Mouse (Mus musculus) lung, embryonic 14.5 days (tissue): ENCODE data around the gene Zfp82. TPM values are rescaled to one million over a fixed set of nuclear protein-coding genes. Genes with fewer than 3 reads are reported as not detected.

ENCODE experiments used
- ATAC-seq: fragments of 200-750 bp; cut with Nextera tagmentation; 2 replicates; pipeline ENCODE4 v1.8.0; 2017; ENCODE audit warnings: mild to moderate bottlenecking, moderate TSS enrichment, moderate library complexity; ENCODE audit not compliant: insufficient read depth
- DNase-seq: peaks from one replicate; pipeline ENCODE4 v3.0.0-alpha.2; 2015
- H3K27ac ChIP-seq: fragments of 300-500 bp; sonication (generic); 2 replicates; pipeline ENCODE4 v1.5.1; 2014; ENCODE audit warnings: low read depth, mild to moderate bottlenecking, moderate library complexity
- H3K27me3 ChIP-seq: fragments of 300-500 bp; sonication (generic); 2 replicates; pipeline ENCODE4 v1.6.1; 2014; ENCODE audit warnings: low read length, control low read depth; ENCODE audit not compliant: insufficient read depth
- H3K36me3 ChIP-seq: fragments of 300-500 bp; sonication (generic); 2 replicates; pipeline ENCODE4 v1.6.1; 2014; ENCODE audit warnings: control low read depth; ENCODE audit not compliant: insufficient read depth
- H3K4me1 ChIP-seq: fragments of 300-500 bp; sonication (generic); 2 replicates; pipeline ENCODE4 v1.6.1; 2014; ENCODE audit warnings: antibody characterized with exemption, control low read depth; ENCODE audit not compliant: insufficient read depth
- H3K4me2 ChIP-seq: fragments of 300-500 bp; sonication (generic); 2 replicates; pipeline ENCODE4 v1.6.1; 2014; ENCODE audit warnings: mild to moderate bottlenecking
- H3K4me3 ChIP-seq: fragments of 300-500 bp; sonication (generic); 2 replicates; pipeline ENCODE4 v1.5.1; 2014; ENCODE audit warnings: low read depth, low read length
- H3K9ac ChIP-seq: fragments of 300-500 bp; sonication (generic); 2 replicates; pipeline ENCODE4 v1.6.1; 2014
- H3K9me3 ChIP-seq: fragments of 300-500 bp; sonication (generic); 2 replicates; pipeline ENCODE4 v1.6.1; 2016; ENCODE audit warnings: low read depth, low read length, control low read depth
- CTCF ChIP-seq: IDR thresholded peaks from 2 replicates; pipeline ENCODE4 v1.5.1; 2016; ENCODE audit warnings: antibody characterized with exemption, low read depth
- WGBS: fragments of 180-500 bp; shearing (Covaris S2); extraction: QIAGEN DNeasy Blood & Tissue Kit; methylation state at CpG from one replicate; pipeline ENCODE4 v1.1.7; 2014; 5-methylcytosine and 5-hydroxymethylcytosine counted together
- polyA plus RNA-seq: library from polyadenylated mRNA; unstranded; fragments of >200 nt; fragmentation: Nextera tagmentation; extraction: Ambion mirVana; gene quantifications from 2 replicates; pipeline ENCODE4 v1.2.1, GENCODE M21; 2014

Gene Zfp82
- polyA plus RNA-seq, 1 experiment from 2014 or later = 4.5 TPM

- TF ChIP-seq CTCF = no peak
- Histone ChIP-seq H3K4me1 (peaks cover 8% of the 10 kb centered on the region), H3K4me3 (no peak overlapping the region), H3K27me3 (no peaks in the 10 kb centered on the region), H3K9me3 (no peaks in the 10 kb centered on the region), H3K9ac (no peak overlapping the region), H3K27ac (no peak overlapping the region), H3K4me2 (no peak overlapping the region), H3K36me3 (no peaks in the 10 kb centered on the region)
- WGBS = 61% methylated on average over 4 of the region's 4 CpGs
- peak; percentile 6 for DNase-seq
- ATAC-seq = no peak
These were observed 24.6 kb downstream of the Zfp82 start for GRCm38 (mm10) chr7:30048126-30048525.

GRCm38 (mm10) chr7:30044354-30044753 lies 28.3 kb downstream of the Zfp82 start:
- ATAC-seq = no peak
- H3K27ac ChIP-seq = no peak overlapping the region
- 62% methylated on average over 9 of the region's 9 CpGs for WGBS
- TF ChIP-seq CTCF = no peak
- H3K4me1 ChIP-seq = no peaks in the 10 kb centered on the region
- no peaks in the 10 kb centered on the region for H3K9me3 ChIP-seq
- no peak overlapping the region for H3K9ac ChIP-seq
- no peak for DNase-seq
- H3K4me3 ChIP-seq = no peak overlapping the region
- H3K36me3 ChIP-seq = no peaks in the 10 kb centered on the region
- no peak overlapping the region for H3K4me2 ChIP-seq
- no peaks in the 10 kb centered on the region for H3K27me3 ChIP-seq

- Histone ChIP-seq H3K27me3 (no peaks in the 10 kb centered on the region), H3K4me3 (no peak overlapping the region), H3K36me3 (peaks cover 8% of the 10 kb centered on the region; the same call in 1 of the 2 replicates), H3K27ac (no peak overlapping the region), H3K9me3 (no peaks in the 10 kb centered on the region), H3K4me2 (no peak overlapping the region), H3K9ac (no peak overlapping the region), H3K4me1 (no peaks in the 10 kb centered on the region)
- ATAC-seq (no peak), DNase-seq (no peak)
- no peak for TF ChIP-seq CTCF
- 92% methylated on average over 12 of the region's 12 CpGs for WGBS
These were observed 38.4 kb downstream of the Zfp82 start for GRCm38 (mm10) chr7:30034331-30034730.

GRCm38 (mm10) chr7:30031379-30031778 lies 41.3 kb downstream of the Zfp82 start:
- no peak for TF ChIP-seq CTCF
- Histone ChIP-seq H3K4me1 (no peaks in the 10 kb centered on the region), H3K4me2 (no peak overlapping the region), H3K9me3 (no peaks in the 10 kb centered on the region), H3K9ac (no peak overlapping the region), H3K27ac (no peak overlapping the region), H3K4me3 (no peak overlapping the region), H3K27me3 (no peaks in the 10 kb centered on the region), H3K36me3 (peaks cover 17% of the 10 kb centered on the region)
- WGBS = 87% methylated on average over 3 of the region's 3 CpGs
- ATAC-seq = no peak
- DNase-seq = no peak

- H3K36me3 ChIP-seq = peaks cover 23% of the 10 kb centered on the region
- no peaks in the 10 kb centered on the region for H3K9me3 ChIP-seq
- H3K4me2 ChIP-seq = no peak overlapping the region
- DNase-seq (no peak), ATAC-seq (no peak)
- no peaks in the 10 kb centered on the region for H3K27me3 ChIP-seq
- no peak overlapping the region for H3K4me3 ChIP-seq
- H3K9ac ChIP-seq = no peak overlapping the region
- no peak for TF ChIP-seq CTCF
- H3K4me1 ChIP-seq = no peaks in the 10 kb centered on the region
- H3K27ac ChIP-seq = no peak overlapping the region
- WGBS = 24% methylated on average over 6 of the region's 6 CpGs
These were observed 42.0 kb downstream of the Zfp82 start for GRCm38 (mm10) chr7:30030677-30031076.

GRCm38 (mm10) chr7:30028572-30028971 lies 44.1 kb downstream of the Zfp82 start:
- H3K27me3 ChIP-seq = no peaks in the 10 kb centered on the region
- H3K4me1 ChIP-seq = no peaks in the 10 kb centered on the region
- no peaks in the 10 kb centered on the region for H3K9me3 ChIP-seq
- TF ChIP-seq CTCF = no peak
- H3K4me3 ChIP-seq = no peak overlapping the region
- H3K4me2 ChIP-seq = no peak overlapping the region
- peaks cover 42% of the 10 kb centered on the region for H3K36me3 ChIP-seq
- no peak for ATAC-seq
- H3K27ac ChIP-seq = no peak overlapping the region
- H3K9ac ChIP-seq = no peak overlapping the region
- no peak for DNase-seq
- 86% methylated on average over 3 of the region's 3 CpGs for WGBS

- DNase-seq (no peak), ATAC-seq (no peak)
- Histone ChIP-seq H3K4me3 (no peak overlapping the region), H3K27me3 (no peaks in the 10 kb centered on the region), H3K4me2 (no peak overlapping the region), H3K4me1 (no peaks in the 10 kb centered on the region), H3K9me3 (no peaks in the 10 kb centered on the region), H3K27ac (no peak overlapping the region), H3K36me3 (peaks cover 55% of the 10 kb centered on the region), H3K9ac (no peak overlapping the region)
- WGBS = 67% methylated on average over 4 of the region's 4 CpGs
- no peak for TF ChIP-seq CTCF
These were observed 45.4 kb downstream of the Zfp82 start for GRCm38 (mm10) chr7:30027331-30027730.

- WGBS = 81% methylated on average over 5 of the region's 5 CpGs
- Histone ChIP-seq H3K4me3 (no peak overlapping the region), H3K27ac (no peak overlapping the region), H3K36me3 (peaks cover 68% of the 10 kb centered on the region), H3K9me3 (no peaks in the 10 kb centered on the region), H3K9ac (no peak overlapping the region), H3K4me1 (no peaks in the 10 kb centered on the region), H3K4me2 (no peak overlapping the region), H3K27me3 (no peaks in the 10 kb centered on the region)
- ATAC-seq (no peak), DNase-seq (no peak)
- TF ChIP-seq CTCF = no peak
These were observed 47.3 kb downstream of the Zfp82 start for GRCm38 (mm10) chr7:30025358-30025757.
